In genomic region chr6:39543769-39544420, GRCm38 (mm10) we compare ENCODE assay signal across 9 mouse cellular contexts. TPM values are rescaled to one million over a fixed set of nuclear protein-coding genes. Genes with fewer than 3 reads are reported as not detected.
DNase-seq lines count a peak whose midpoint lies in the region; ATAC-seq and TF ChIP-seq lines count a peak whose summit lies in the region.
"Had no signal": no experiment of that assay in that cellular context is flagged by ENCODE, and none has a peak within 500 bp of the region (broad histone marks: within the 10 kb centered on the region; RNA-seq: fewer than 3 reads in every experiment).

No protein-coding gene starts in this region.

- H3K4me1 ChIP-seq in testis, adult 2 months (ENCODE audit: control insufficient read depth, insufficient read depth, low read length): peaks cover 3% of the 10 kb centered on the region; the same call in 1 of the 2 replicates
- peaks cover 80% of the 10 kb centered on the region for H3K4me1 ChIP-seq in hindbrain, embryonic 13.5 days (replicated peaks)
- peaks cover 37% of the 10 kb centered on the region for H3K4me1 ChIP-seq in liver, embryonic 13.5 days (replicated peaks)

- TF ChIP-seq CTCF in testis, adult 2 months (IDR thresholded peaks at IDR 0.05; ENCODE audit: control insufficient read depth, insufficient read depth, insufficient replicate concordance, low read depth, low read length): no peak

- peak overlapping the region; percentile 50 for H3K27ac ChIP-seq in testis, adult 2 months (ENCODE audit: control insufficient read depth, insufficient read depth, low read depth, low read length)
- H3K27ac ChIP-seq in hindbrain, embryonic 13.5 days: peak overlapping the region; percentile 88
- H3K27ac ChIP-seq in liver, embryonic 13.5 days: 0 out of 2 replicates have a peak overlapping the region, but pooled peaks have one; percentile 43

- 13% methylated on average over 15 of the region's 15 CpGs for WGBS in hindbrain, embryonic 13.5 days
- 60% methylated on average over 15 of the region's 15 CpGs for WGBS in liver, embryonic 13.5 days (ENCODE audit: insufficient replicate concordance)

- no peak for ATAC-seq in hindbrain, embryonic 13.5 days (ENCODE audit: low FRiP score)
- ATAC-seq in liver, embryonic 13.5 days (ENCODE audit: low read depth): no peak

- H3K9me3 ChIP-seq in hindbrain, embryonic 13.5 days: no peaks in the 10 kb centered on the region
- no peaks in the 10 kb centered on the region for H3K9me3 ChIP-seq in liver, embryonic 13.5 days (replicated peaks)

- 0 out of 2 replicates have a peak overlapping the region, but pooled peaks have one; percentile 6 for H3K4me2 ChIP-seq in hindbrain, embryonic 13.5 days
- H3K4me2 ChIP-seq in liver, embryonic 13.5 days: no peak overlapping the region

- DNase-seq in testis, postnatal 14 days (ENCODE audit: low spot score): no peak
- no peak for DNase-seq in liver, embryonic 13.5 days
- no peak for DNase-seq in Muller cell, postnatal 12 days (ENCODE audit: inconsistent ontology term)
- DNase-seq in layer of hippocampus, postnatal 25 days (ENCODE audit: extremely low spot score in 1 of 2, low spot score in 1 of 2): no peak
- DNase-seq in adrenal gland, postnatal 14 days: no peak
- DNase-seq in thymus, postnatal 10 days (ENCODE audit: low spot score in 2 of 2): no peak

- no peaks in the 10 kb centered on the region for H3K36me3 ChIP-seq in testis, adult 2 months (ENCODE audit: control insufficient read depth, insufficient read depth, low read length)
- H3K36me3 ChIP-seq in hindbrain, embryonic 13.5 days: no peaks in the 10 kb centered on the region
- no peaks in the 10 kb centered on the region for H3K36me3 ChIP-seq in liver, embryonic 13.5 days

- H3K9ac ChIP-seq in hindbrain, embryonic 13.5 days: peak overlapping the region; percentile 47
- H3K9ac ChIP-seq in liver, embryonic 13.5 days: no peak overlapping the region

- H3K27me3 ChIP-seq in testis, adult 2 months (ENCODE audit: control insufficient read depth, insufficient read depth, low read length): no peaks in the 10 kb centered on the region
- no peaks in the 10 kb centered on the region for H3K27me3 ChIP-seq in hindbrain, embryonic 13.5 days
- H3K27me3 ChIP-seq in liver, embryonic 13.5 days: no peaks in the 10 kb centered on the region

- TF ChIP-seq POLR2A in testis, adult 2 months (IDR thresholded peaks at IDR 0.05; ENCODE audit: control insufficient read depth, low read depth, low read length): no peak

- no peak overlapping the region for H3K4me3 ChIP-seq in testis, adult 2 months (ENCODE audit: control insufficient read depth, low read depth, low read length)
- H3K4me3 ChIP-seq in hindbrain, embryonic 13.5 days: no peak overlapping the region
- no peak overlapping the region for H3K4me3 ChIP-seq in liver, embryonic 13.5 days (replicated peaks)

RNA-seq across cellular contexts. Expression of gene Dennd2a, which starts 13.8 kb away (rescaled TPM):
- 9.5 and 10.0 TPM in 2 replicates for polyA plus RNA-seq in testis, adult 2 months (2012; rRNA removed)
- 25.4 and 27.5 TPM in 2 replicates for polyA plus RNA-seq in hindbrain, embryonic 13.5 days (2015; fragmentation: Nextera tagmentation; extraction: Ambion mirVana)
- polyA plus RNA-seq in liver, embryonic 13.5 days (2015; fragmentation: Nextera tagmentation; extraction: Ambion mirVana): 1.9 and 2.1 TPM in 2 replicates
- total RNA-seq in layer of hippocampus, postnatal 25 days (2021): 10 to 100 TPM; 32.6 to 33.7 TPM
- 11.7 and 14.4 TPM in 2 replicates for total RNA-seq in adrenal gland, postnatal 14 days (2021)

RNA-seq across cellular contexts. Expression of gene Adck2, which starts 29.8 kb away (rescaled TPM):
- polyA plus RNA-seq in testis, adult 2 months (2012; rRNA removed): 4.2 and 5.5 TPM in 2 replicates
- 41.4 and 46.9 TPM in 2 replicates for polyA plus RNA-seq in hindbrain, embryonic 13.5 days (2015; fragmentation: Nextera tagmentation; extraction: Ambion mirVana)
- polyA plus RNA-seq in liver, embryonic 13.5 days (2015; fragmentation: Nextera tagmentation; extraction: Ambion mirVana): 8.9 and 9.4 TPM in 2 replicates
- total RNA-seq in layer of hippocampus, postnatal 25 days (2021): 10 to 100 TPM; 30.1 to 32.8 TPM
- 23.5 and 28.0 TPM in 2 replicates for total RNA-seq in adrenal gland, postnatal 14 days (2021)

RNA-seq across cellular contexts. Expression of gene Gm42420, which starts 41.7 kb away (rescaled TPM):
- 0.90 and 1.0 TPM in 2 replicates for polyA plus RNA-seq in testis, adult 2 months (2012; rRNA removed)
- 2.1 TPM in 1 of 2 replicates, not detected in the other for polyA plus RNA-seq in hindbrain, embryonic 13.5 days (2015; fragmentation: Nextera tagmentation; extraction: Ambion mirVana)
- polyA plus RNA-seq in liver, embryonic 13.5 days (2015; fragmentation: Nextera tagmentation; extraction: Ambion mirVana): 1.0 and 1.4 TPM in 2 replicates
- total RNA-seq in layer of hippocampus, postnatal 25 days (2021): not detected
- 1.5 and 1.8 TPM in 2 replicates for total RNA-seq in adrenal gland, postnatal 14 days (2021)
- total RNA-seq: gastrocnemius, postnatal 25 days had no signal

RNA-seq across cellular contexts. Expression of gene Ndufb2, which starts 48.5 kb away (rescaled TPM):
- polyA plus RNA-seq in testis, adult 2 months (2012; rRNA removed): 127 and 128 TPM in 2 replicates
- 410 and 414 TPM in 2 replicates for polyA plus RNA-seq in hindbrain, embryonic 13.5 days (2015; fragmentation: Nextera tagmentation; extraction: Ambion mirVana)
- polyA plus RNA-seq in liver, embryonic 13.5 days (2015; fragmentation: Nextera tagmentation; extraction: Ambion mirVana): 233 and 270 TPM in 2 replicates
- total RNA-seq in layer of hippocampus, postnatal 25 days (2021): 100 to 1,000 TPM; 176 to 196 TPM
- 288 and 312 TPM in 2 replicates for total RNA-seq in adrenal gland, postnatal 14 days (2021)
